Mouse (Mus musculus) lung, postnatal 0 days (tissue): ENCODE data around the gene Cpped1.

Source experiments
- CTCF ChIP-seq: IDR thresholded peaks from 2 replicates; pipeline ENCODE4 v1.5.1; 2016; ENCODE audit warnings: antibody characterized with exemption, mild to moderate bottlenecking
- EP300 ChIP-seq: IDR thresholded peaks from 2 replicates; pipeline ENCODE4 v1.6.1; 2016; ENCODE audit warnings: antibody characterized with exemption, mild to moderate bottlenecking, control low read depth

DNA sequence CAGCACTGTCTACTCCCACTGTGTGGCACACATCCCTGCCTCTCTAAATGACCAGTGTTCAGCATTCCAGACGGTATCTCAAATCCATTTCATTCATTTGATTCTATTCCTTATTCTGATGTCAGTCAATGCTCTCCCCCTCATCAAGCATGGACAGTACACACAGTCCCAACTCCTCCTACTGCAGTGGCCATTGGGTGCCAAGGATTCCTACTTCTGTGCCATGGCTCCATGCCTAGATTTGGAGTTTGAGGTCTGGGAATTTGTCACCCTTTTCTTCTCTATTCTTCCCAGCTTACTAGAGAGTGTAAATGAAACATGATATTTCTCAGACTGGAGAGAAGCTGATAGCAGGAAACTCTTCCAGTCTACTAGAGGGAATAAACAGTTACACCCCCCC is 2.3 kb downstream of the Cpped1 start:
- no peak for TF ChIP-seq CTCF
- no peak for TF ChIP-seq EP300
